Mouse (Mus musculus) kidney, adult 2 months (tissue): Measurements from ENCODE around the gene Cdx2. TPM values are rescaled to one million over a fixed set of nuclear protein-coding genes. Genes with fewer than 3 reads are reported as not detected.

Source experiments
- DNase-seq: peaks from one replicate; pipeline ENCODE4 v3.0.0; 2021
- H3K27ac ChIP-seq: fragments of 200-500 bp; 2 replicates; pipeline ENCODE4 v1.5.1; 2012; ENCODE audit warnings: low read depth, low read length, control low read depth, inconsistent platforms; ENCODE audit not compliant: insufficient read depth
- H3K27me3 ChIP-seq: fragments of 200-500 bp; replicated peaks from 2 replicates; pipeline ENCODE4 v1.6.1; 2012; ENCODE audit warnings: mild to moderate bottlenecking, moderate library complexity, low read length, inconsistent platforms; ENCODE audit not compliant: control insufficient read depth, insufficient read depth
- H3K36me3 ChIP-seq: fragments of 200-500 bp; 2 replicates; pipeline ENCODE4 v1.6.1; 2012; ENCODE audit warnings: mild to moderate bottlenecking, moderate library complexity, low read length, inconsistent platforms; ENCODE audit not compliant: control insufficient read depth, insufficient read depth
- H3K4me1 ChIP-seq: fragments of 200-500 bp; 2 replicates; pipeline ENCODE4 v1.6.1; 2011; ENCODE audit warnings: low read length; ENCODE audit not compliant: control insufficient read depth, insufficient read depth
- H3K4me3 ChIP-seq: fragments of 200-500 bp; 2 replicates; pipeline ENCODE4 v1.5.1; 2011; ENCODE audit warnings: mild to moderate bottlenecking, low read depth, low read length, control low read depth; ENCODE audit not compliant: insufficient read depth
- CTCF ChIP-seq: fragments of 200-500 bp; conservative IDR thresholded peaks from 2 replicates; pipeline ENCODE4 v1.5.1; 2011; ENCODE audit warnings: low read depth, mild to moderate bottlenecking, control low read depth, low read length, moderate library complexity, mixed read lengths; ENCODE audit not compliant: insufficient read depth, insufficient read length
- POLR2A ChIP-seq: fragments of 200-500 bp; IDR thresholded peaks from one replicate; pipeline ENCODE4 v1.6.1; 2011; ENCODE audit warnings: low read depth, low read length, control low read depth
- WGBS: fragments of 180-500 bp; shearing (Covaris S2); methylation state at CpG from one replicate; pipeline ENCODE4 v1.1.7; 2018; 5-methylcytosine and 5-hydroxymethylcytosine counted together
- polyA plus RNA-seq: library from polyadenylated mRNA; depleted of rRNA; stranded (reverse); fragments of >200 nt; gene quantifications from 2 replicates; pipeline ENCODE4 v1.2.3, GENCODE M21; 2012

Cdx2 gene
- polyA plus RNA-seq, 1 experiment = not detected

DNA sequence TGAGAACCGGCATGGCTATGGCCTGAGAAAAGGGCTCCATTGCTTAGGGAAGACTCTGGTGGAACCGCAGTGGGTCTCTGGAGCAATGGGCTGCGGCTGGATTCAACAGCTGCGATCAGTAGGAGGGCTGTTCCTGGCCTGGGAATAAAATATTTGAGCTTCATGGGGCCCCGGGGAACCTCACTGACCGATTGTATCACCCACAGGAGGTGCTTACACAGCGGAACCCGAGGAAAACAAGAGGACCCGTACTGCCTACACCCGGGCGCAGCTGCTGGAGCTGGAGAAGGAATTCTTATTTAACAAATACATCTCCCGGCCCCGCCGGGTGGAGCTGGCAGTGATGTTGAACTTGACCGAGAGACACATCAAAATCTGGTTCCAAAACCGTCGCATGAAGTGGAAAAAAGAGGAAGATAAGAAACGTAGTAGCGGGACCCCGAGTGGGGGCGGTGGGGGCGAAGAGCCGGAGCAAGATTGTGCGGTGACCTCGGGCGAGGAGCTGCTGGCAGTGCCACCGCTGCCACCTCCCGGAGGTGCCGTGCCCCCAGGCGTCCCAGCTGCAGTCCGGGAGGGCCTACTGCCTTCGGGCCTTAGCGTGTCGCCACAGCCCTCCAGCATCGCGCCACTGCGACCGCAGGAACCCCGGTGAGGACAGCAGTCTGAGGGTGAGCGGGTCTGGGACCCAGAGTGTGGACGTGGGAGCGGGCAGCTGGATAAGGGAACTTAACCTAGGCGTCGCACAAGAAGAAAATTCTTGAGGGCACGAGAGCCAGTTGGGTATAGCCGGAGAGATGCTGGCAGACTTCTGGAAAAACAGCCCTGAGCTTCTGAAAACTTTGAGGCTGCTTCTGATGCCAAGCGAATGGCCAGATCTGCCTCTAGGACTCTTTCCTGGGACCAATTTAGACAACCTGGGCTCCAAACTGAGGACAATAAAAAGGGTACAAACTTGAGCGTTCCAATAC, 32.6 kb downstream of the Cdx2 start:
- Histone ChIP-seq H3K4me3 (no peak overlapping the region), H3K27ac (no peak overlapping the region), H3K36me3 (no peaks in the 10 kb centered on the region), H3K27me3 (peaks cover 7% of the 10 kb centered on the region), H3K4me1 (no peaks in the 10 kb centered on the region)
- DNase-seq = no peak
- TF ChIP-seq CTCF (no peak), POLR2A (no peak)
- 3% methylated on average over 48 of the region's 48 CpGs for WGBS

DNA sequence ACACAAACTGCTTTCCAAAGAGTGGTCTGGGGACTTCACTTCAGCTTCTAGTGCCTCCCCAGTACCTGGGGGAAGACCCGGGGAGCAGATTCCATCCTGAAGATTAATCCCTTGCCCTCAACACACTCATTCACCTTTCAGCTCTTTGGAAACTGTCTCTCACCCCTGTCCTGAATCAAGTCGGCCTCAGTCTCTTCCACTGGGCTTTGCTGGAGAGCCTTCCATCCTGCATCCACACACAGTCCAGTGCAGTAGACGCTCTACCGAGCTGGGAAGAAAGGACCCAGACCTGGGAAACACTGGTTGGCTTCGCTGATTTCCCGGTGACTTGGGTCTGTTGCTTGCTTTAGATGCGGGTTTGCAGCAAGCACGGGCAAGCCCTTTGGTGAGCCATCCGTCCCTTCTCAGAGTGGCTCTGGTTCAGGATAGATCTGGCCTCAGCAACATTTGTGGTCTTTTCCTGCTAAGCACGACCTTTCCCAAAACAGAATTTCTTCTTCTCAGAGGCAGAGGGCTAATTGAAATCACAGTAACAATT, 34.2 kb downstream of the Cdx2 start:
- WGBS = 10% methylated on average over 10 of the region's 10 CpGs
- peaks cover 7% of the 10 kb centered on the region for H3K27me3 ChIP-seq

DNA sequence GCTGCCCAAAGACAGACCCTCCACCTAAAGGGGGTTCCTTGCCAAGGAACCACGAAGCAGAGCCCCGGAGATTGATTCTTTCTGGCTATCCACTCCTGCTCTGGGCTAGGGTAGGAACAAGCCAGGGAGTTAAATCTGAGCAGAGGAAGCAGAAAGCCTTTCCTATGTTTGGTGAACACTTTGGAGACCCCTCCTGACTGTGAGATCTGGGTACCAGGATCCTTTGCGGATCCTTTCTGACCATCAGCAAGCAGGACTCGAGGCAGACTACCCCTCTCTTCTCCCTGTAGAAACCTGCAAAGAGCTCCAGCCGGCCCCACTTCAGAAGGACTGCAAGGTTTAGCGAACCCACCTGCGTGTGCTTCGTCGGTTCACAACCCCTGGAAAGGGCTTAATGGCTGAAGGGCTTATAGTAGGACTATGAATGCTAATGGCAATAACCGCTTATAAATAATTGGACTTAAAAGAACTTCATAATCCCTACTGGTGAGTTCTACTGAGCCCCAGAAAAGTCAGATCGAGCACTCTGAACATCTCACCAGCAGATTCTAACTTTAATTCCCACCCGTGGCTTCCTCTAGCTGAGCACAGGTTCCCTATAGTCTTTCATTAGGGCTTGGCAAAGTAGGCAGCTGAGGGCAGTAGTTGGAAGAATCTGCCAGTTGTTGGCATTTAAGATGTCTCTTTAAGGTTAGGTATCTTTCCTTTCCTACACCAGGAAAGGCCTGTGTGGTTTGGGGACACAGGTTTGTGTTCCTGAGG, 34.8 kb downstream of the Cdx2 start:
- H3K4me1 ChIP-seq = no peaks in the 10 kb centered on the region
- H3K27me3 ChIP-seq = peaks cover 8% of the 10 kb centered on the region
- H3K4me3 ChIP-seq = no peak overlapping the region
- TF ChIP-seq CTCF (no peak), POLR2A (no peak)
- no peak for DNase-seq
- 22% methylated on average over 12 of the region's 12 CpGs for WGBS
- H3K36me3 ChIP-seq = no peaks in the 10 kb centered on the region
- H3K27ac ChIP-seq = no peak overlapping the region

More for the DNA sequence above, 34.2 kb downstream of the Cdx2 start:
- DNase-seq = no peak
- TF ChIP-seq POLR2A (no peak), CTCF (no peak)
- no peaks in the 10 kb centered on the region for H3K4me1 ChIP-seq
- H3K36me3 ChIP-seq = no peaks in the 10 kb centered on the region
- H3K4me3 ChIP-seq = no peak overlapping the region
- H3K27ac ChIP-seq = no peak overlapping the region

DNA sequence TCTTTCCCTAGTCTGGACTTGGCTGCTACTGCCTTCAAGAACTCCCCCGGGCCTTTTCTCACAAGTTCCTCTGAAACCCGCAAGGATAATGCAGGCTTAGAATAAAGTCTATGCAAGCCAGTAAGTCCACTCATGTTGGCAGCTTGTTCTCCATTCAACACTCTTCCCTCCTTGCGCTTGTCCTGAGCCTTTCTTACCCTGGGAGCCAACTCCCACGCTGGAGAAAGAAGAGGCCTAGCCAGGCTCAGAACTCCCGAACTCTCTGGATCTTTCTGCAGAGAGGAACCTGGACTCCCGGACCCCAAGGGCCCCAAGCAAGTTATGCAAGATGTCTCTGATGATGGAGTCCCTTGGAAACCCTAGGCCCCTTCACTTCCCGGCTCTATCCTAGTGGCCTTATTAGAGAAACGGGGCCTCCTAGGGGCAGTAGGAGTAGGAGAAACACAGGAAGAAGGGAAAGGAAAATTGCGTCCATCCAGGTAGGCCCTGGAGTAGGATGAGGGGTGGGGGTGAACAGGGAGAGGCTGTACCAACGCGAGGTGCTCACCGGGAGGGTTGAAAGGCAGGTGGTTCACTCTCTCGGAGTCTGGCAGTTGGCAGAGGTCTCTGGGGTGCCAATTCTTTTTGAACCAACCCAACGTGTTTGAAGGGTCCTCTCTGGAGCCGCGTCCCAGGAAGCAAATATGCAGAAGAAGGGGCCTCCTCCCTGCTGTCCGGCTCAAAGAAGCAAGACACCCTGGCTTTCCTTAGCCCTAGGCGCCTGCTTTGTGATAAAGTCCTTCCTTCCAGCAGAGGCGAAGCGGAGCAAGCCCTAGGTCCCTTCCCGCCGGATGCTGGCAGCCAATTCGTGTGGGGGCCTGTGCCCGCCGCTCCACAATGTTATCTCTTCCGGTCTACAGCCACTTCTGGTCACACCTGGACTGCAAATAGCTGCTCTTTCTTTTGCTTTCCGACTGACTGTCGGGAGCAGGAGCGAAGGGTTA, 36.1 kb downstream of the Cdx2 start:
- Histone ChIP-seq H3K4me1 (no peaks in the 10 kb centered on the region), H3K4me3 (no peak overlapping the region), H3K36me3 (no peaks in the 10 kb centered on the region), H3K27me3 (peaks cover 7% of the 10 kb centered on the region), H3K27ac (no peak overlapping the region)
- TF ChIP-seq POLR2A = no peak
- TF ChIP-seq CTCF = no peak
- no peak for DNase-seq
- WGBS = 6% methylated on average over 29 of the region's 29 CpGs

DNA sequence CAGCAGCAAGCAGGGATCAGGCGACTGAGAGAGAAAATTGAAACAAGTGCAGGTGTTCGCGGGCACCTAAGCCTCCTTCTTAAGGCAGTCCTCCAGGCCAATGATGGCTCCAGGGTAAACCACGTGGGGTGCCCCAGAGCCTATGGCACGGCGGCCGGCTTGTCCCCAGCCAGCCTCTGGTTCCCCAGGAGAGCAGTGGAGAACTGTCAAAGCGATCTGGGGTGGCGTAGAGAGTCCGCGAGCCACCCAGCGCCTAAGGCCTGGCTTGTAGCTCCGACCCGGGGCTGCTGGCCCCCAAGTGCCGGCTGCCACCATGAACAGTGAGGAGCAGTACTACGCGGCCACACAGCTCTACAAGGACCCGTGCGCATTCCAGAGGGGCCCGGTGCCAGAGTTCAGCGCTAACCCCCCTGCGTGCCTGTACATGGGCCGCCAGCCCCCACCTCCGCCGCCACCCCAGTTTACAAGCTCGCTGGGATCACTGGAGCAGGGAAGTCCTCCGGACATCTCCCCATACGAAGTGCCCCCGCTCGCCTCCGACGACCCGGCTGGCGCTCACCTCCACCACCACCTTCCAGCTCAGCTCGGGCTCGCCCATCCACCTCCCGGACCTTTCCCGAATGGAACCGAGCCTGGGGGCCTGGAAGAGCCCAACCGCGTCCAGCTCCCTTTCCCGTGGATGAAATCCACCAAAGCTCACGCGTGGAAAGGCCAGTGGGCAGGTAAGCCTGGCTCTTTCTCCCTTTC, 37.0 kb downstream of the Cdx2 start, which contains the start of gene Pdx1:
Gene Pdx1, plus strand, starts transcription at position 34 of the 747 bp plus-strand sequence.
- 2% methylated on average over 44 of the region's 44 CpGs for WGBS
- peaks cover 7% of the 10 kb centered on the region for H3K27me3 ChIP-seq
- H3K36me3 ChIP-seq = no peaks in the 10 kb centered on the region
- TF ChIP-seq CTCF (no peak), POLR2A (no peak)
- no peak within 1 kb of the TSS for H3K27ac ChIP-seq
- no peak for DNase-seq
- no peaks in the 10 kb centered on the region for H3K4me1 ChIP-seq
- H3K4me3 ChIP-seq = no peak within 1 kb of the TSS

DNA sequence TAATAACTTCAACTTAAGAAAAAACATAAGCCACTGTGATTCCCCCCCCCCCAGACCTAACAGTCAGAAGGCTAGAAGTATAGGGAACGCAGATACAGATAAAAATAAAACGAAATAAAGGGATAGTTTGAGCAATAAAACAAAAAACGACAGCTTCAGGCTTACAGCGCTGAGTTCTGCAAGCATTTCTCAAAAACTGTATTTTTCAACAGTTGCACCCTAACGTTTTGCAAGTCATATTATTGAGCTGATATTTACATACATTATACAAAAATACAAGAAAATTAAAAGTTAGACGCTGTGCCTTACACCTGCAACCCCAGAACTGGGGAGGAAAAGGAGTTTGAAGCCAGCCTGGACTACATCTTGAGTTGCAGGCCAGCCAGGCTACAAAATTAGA, 37.7 kb downstream of the Cdx2 start:
- H3K4me1 ChIP-seq = no peaks in the 10 kb centered on the region
- H3K27me3 ChIP-seq = peaks cover 7% of the 10 kb centered on the region
- H3K36me3 ChIP-seq = no peaks in the 10 kb centered on the region
- H3K27ac ChIP-seq = no peak overlapping the region
- H3K4me3 ChIP-seq = no peak overlapping the region
- WGBS = 4% methylated on average over 6 of the region's 6 CpGs
- DNase-seq = no peak
- TF ChIP-seq CTCF = no peak
- TF ChIP-seq POLR2A = no peak
